Mouse (Mus musculus): Measurements from ENCODE around the gene Sort1.

DNA sequence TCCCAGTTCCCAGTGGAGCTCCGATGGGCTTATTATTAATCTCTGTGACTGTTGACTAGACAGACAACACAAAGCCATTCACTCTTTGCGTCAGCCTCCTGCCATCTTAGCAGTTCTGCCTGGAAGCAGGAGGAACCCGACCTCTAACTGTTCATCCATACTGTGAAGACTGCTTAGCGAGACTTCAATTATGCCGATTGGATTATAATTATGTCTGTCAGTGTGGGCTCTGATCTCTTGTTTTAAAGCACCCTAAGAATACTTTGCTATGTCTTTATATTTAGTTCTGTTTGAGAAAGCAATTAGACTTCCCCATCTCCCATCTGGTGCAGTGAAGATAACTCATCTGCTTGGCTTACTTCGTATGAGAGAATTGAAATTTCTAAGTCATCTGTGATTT is 23.6 kb downstream of the Sort1 start:
- no peak for TF ChIP-seq EP300 (IDR thresholded peaks at IDR 0.05)
- TF ChIP-seq CTCF (IDR thresholded peaks at IDR 0.05), result no peak

All from lung, postnatal 0 days (tissue).